Mouse (Mus musculus) T-cell, adult 66 days (primary cell): Measurements from ENCODE around the gene Rapgef5. TPM values are rescaled to one million over a fixed set of nuclear protein-coding genes. Genes with fewer than 3 reads are reported as not detected.

Experiments used
- total RNA-seq, 2 experiments: library from RNA; stranded (reverse); gene quantifications; 3 replicates in 1 of 2; 4 replicates in 1 of 2; pipeline ENCODE4 v1.2.4; 2023

Gene Rapgef5
- total RNA-seq, result 1 to 10 TPM; 1.5 TPM

DNA sequence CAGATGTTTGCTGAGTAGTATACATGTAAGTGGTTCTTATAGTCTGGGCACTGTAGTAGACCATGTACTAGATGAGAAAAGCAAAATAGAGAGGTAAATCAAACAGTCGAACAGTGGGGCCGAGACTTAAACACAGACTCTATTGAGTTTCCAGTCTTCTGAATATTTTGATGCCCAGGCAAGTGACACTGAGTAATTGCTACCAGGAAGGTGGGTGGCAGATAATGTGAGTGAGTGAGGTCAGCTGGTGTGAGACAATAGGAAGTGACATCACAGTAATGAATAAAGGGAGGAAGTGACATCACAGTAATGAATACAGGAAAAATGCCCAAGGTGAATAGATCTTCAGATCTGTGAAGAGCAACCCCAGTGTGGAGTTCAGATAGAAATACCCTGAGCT is at the start of gene Rapgef5:
Gene Rapgef5, plus strand, starts transcription at position 301 of the 400 bp plus-strand sequence.

DNA sequence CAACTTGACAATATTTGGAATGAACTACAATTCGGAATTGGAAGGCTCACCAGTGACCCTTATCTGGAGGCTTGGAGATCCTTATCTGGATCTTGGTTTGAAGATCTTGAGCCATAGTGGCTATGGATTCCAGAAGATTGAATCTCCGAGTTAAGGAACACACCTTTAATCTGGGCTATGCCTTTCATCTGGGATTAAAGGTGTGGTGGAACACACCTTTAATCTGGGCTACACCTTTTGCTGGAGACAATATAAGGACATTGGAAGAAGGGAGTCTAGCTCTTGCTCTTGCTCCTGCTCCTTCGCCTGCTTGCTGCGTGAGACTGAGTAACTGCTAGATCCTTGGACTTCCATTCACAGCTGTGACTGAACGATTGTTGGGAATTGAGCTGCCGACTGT is 287.7 kb downstream of the Rapgef5 start, which contains the start of gene Cdca7l:
Gene Cdca7l, plus strand, starts transcription at position 301 of the 400 bp plus-strand sequence.

